Mouse (Mus musculus): ENCODE measurements around the gene Gabra3. TPM values are rescaled to one million over a fixed set of nuclear protein-coding genes. Genes with fewer than 3 reads are reported as not detected.

The Gabra3 gene
- under 1 TPM; 0.11 to 0.43 TPM for total RNA-seq (2021)

DNA sequence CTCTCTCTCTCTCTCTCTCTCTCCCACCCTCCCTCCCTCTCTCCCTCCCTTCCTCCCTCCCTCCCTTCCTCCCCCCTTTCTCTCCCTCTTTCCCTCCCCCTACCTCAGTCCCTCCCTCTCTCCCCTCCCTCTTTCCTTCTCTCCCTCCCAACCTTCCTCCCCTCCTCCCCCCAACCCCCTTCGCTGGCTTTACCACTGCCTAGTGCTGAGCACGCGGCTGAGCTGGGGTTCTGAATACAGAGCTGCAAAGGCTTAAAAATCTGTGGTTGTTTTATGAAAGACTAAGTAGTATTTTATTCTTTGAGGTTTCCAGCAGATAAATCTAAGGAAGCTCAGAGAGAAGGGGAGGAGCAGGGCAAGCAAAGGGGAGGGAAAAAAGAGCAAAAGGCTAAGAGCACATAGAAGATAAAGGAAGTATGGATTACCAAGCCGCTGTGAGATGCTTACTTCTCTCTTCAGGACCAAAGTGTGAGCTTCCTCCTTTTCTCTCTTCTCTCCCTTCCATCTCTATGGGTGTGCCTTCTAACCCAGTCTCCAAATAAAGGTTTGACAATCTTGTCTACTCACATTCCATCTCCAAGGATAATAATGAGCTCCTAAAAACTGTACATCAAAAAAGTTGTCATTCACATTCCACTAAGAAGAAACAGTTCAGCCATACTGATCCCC is at the start of gene Gabra3:
Gene Gabra3, minus strand, starts transcription at position 619 of the 669 bp plus-strand sequence.
- DNase-seq: no peak

DNA sequence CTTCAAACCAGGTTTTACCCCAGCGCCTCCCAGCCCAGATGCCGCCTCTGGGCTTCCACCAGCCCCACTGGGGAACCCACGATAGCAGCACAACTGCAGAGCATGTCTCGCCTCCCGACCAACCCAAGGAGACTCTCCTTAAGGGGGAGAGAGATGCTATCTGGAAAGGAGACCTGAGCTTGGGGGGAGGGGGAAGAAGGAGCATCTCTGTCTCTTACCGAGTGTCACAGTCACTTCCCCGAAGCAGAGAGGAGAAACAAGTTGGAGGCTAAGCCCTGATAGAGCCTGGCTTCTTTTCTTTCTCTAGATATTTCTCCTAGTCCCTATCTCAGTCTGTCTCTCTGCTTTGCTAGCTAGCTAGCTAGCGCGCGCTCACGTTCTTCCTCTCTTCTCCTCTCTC is 859 bp downstream of the Gabra3 start:
- no peak for DNase-seq

DNA sequence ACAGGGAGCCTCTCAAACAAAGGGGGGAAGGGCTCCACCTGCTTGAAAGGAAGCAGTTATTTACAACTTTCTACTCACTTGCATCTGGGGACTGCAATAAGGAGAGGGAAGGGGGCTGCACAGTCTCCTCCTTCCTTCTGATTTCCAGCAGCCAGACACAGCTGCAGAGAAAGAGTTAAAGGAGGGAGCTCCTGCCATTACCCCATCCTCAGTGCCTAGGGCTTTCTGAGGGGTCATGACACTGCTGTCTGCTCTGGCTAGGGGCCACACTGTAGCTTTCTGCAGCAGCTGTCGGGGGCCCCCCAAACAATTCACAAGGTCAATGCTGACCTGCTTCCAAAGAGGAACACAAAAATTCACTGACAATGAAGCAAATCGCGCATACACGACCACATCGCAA is 1.3 kb downstream of the Gabra3 start:
- DNase-seq: no peak

DNA sequence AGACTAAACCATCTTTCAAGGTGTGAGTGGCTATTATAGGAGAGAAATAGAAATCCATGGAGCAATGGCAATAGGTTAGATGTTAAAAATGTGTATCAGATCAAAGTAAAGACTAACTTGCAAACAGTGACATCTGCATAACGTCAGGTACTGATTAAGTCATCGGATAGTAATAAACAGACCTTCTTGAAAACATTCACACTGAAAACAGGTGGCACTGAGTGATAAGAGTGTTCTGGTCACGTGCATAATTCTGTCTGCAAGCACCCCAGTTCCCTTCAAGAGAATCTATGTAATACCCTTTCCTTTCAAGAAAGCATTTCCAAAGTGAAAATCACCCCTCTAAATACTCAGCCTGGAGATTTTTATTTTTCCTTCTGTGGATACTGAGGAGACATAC is 6.0 kb downstream of the Gabra3 start:
- no peak for DNase-seq

DNA sequence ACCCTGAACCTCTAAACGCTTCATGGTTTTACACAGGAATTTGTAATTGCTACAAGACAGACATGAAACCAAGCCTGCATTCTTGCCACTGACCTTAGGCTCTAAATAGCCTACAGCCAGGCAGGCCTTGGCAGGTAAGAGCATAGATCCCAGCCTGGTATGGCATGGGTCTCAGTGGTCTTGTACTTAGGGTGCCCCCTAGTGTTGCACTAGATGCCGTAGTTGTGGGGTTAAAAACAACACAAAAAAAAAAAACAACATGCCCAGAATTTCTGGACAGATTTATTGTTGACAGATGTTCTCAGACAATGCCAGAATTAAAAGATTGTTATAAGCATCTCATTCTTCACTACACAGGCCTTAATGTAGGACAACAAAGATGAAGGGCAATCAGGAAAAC is 12.0 kb downstream of the Gabra3 start:
- DNase-seq: no peak

DNA sequence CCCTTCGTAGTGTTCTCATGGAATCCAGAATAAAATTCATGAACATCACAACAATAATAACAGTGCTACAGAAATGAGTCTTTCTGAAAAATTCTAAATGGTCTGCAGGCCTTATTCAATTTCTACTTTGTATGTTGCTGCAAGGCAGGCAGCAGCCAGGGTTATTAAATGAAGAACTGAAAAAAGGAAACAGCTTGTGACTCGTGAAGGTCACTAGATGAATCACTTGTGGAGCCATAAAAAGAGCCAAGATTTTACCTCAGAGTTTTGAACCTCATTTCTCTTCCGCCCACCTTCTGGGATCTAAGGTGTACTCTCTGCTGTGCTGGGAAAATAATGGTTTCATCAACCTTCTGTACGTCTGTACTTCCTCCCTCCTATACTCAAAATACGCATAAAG is 159.4 kb downstream of the Gabra3 start:
- no peak for DNase-seq

DNA sequence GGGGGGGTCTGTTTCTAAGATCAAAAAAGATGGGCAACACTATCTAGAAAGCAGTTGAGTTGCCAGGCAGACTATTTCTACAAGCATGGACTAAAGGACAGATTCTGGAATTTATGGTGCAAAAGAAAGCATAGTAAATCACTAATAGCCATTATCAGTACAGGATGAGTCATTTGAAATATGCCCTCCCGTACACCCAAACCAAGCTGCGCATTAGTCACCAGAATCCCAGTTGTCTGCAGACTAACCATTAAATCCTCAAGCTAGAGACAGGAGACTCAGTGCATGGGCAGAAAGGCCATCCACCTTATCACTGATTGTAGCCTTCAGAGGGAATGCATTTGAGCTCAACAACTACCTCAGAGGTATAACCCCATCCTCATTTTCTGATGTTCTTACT is 166.8 kb downstream of the Gabra3 start:
- no peak for DNase-seq

DNA sequence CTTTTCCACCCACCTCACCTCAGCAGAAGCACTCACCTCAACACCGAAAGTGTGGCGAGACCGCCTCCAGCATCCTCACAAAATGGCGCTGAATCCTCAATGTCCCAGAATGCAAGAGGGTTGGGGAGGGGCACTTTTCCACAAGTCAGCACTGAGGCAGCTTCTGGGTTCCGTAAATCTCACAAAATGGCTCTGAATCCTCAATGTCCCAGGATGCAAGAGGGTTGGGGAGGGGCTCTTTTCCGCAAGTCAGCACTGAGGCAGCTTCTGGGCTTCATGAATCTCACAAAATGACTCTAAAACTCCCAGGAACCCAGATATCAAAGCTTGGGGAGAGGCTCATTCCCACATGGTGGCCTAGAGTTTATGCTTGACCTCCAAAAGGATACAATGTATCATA is 269.9 kb downstream of the Gabra3 start, which contains the start of gene Magea10:
Gene Magea10, minus strand, starts transcription at position 101 of the 400 bp plus-strand sequence.
- DNase-seq: no peak

Small RNA genes lying within 50 kb of the gene (microRNA-seq; reads per million reads assigned to microRNA genes)
- gene Mir105 (0 reads per million in 2 experiments), gene Mir767 (0 reads per million in 2 experiments)

Other genes starting within 250 kb of the Gabra3 start
- under 1 TPM in 1 of 2 experiments, not detected in 1; 0.17 TPM for gene Gabrq, start 168.3 kb upstream of the Gabra3 start, total RNA-seq (2021)